Mouse (Mus musculus): Measurements from ENCODE around the gene Phf24. TPM values are rescaled to one million over a fixed set of nuclear protein-coding genes. Genes with fewer than 3 reads are reported as not detected.

Phf24 gene
- polyA plus RNA-seq, 1 experiment, result not detected

- Histone ChIP-seq H3K4me3 (peak overlapping the region; percentile 42), H3K4me2 (ENCODE audit: low read depth) (peak overlapping the region; percentile 81), H3K79me2 (ENCODE audit: control insufficient read depth, insufficient read depth) (peaks cover 7% of the 10 kb centered on the region), H3K36me3 (ENCODE audit: control insufficient read depth, insufficient read depth) (no peaks in the 10 kb centered on the region), H3ac (ENCODE audit: control insufficient read depth, insufficient read length) (no peak overlapping the region), H3K27me3 (ENCODE audit: control insufficient read depth, insufficient read depth, insufficient read length) (no peaks in the 10 kb centered on the region)
- TF ChIP-seq MYOG (IDR thresholded peaks at IDR 0.05; ENCODE audit: control insufficient read depth in 1 of 3, insufficient read depth in 1 of 3, insufficient read length in 2 of 3, low read depth in 2 of 3) (no peak), POLR2A (IDR thresholded peaks at IDR 0.05; ENCODE audit: insufficient read length, low read depth) (no peak), MAX (IDR thresholded peaks at IDR 0.05; ENCODE audit: low read depth) (no peak), E2F4 (IDR thresholded peaks at IDR 0.05; ENCODE audit: insufficient read depth) (no peak), CEBPB (IDR thresholded peaks at IDR 0.05; ENCODE audit: insufficient read depth, poor library complexity, severe bottlenecking) (no peak), USF1 (IDR thresholded peaks at IDR 0.05; ENCODE audit: low read depth) (peak; percentile 49), TCF12 (IDR thresholded peaks at IDR 0.05; ENCODE audit: insufficient read depth, poor library complexity, severe bottlenecking) (no peak), MYOD1 (IDR thresholded peaks at IDR 0.05; ENCODE audit: control insufficient read depth in 1 of 3, insufficient read length in 2 of 3, low read depth in 2 of 3) (peak in 1 of 3 experiments; percentile 10), REST (IDR thresholded peaks at IDR 0.05; ENCODE audit: insufficient read depth, insufficient read length) (no peak), POLR2AphosphoS2 (IDR thresholded peaks at IDR 0.05; ENCODE audit: insufficient read length, low read depth) (no peak), SRF (IDR thresholded peaks at IDR 0.05; ENCODE audit: control insufficient read depth, insufficient read length, low read depth) (no peak)
Measured at GRCm38 (mm10) chr4:42951206-42952195, 35.0 kb downstream of the Phf24 start.

- Histone ChIP-seq H3ac (ENCODE audit: control insufficient read depth, insufficient read length) (no peak overlapping the region), H3K79me2 (ENCODE audit: control insufficient read depth, insufficient read depth) (peaks cover 7% of the 10 kb centered on the region), H3K4me2 (ENCODE audit: low read depth) (peak overlapping the region; percentile 81), H3K27me3 (ENCODE audit: control insufficient read depth, insufficient read depth, insufficient read length) (no peaks in the 10 kb centered on the region), H3K36me3 (ENCODE audit: control insufficient read depth, insufficient read depth) (no peaks in the 10 kb centered on the region), H3K4me3 (peak overlapping the region; percentile 42)
- TF ChIP-seq TCF3 (IDR thresholded peaks at IDR 0.05; ENCODE audit: insufficient read length, low read depth) (no peak), E2F4 (IDR thresholded peaks at IDR 0.05; ENCODE audit: insufficient read depth) (no peak), MAX (IDR thresholded peaks at IDR 0.05; ENCODE audit: low read depth) (no peak), REST (IDR thresholded peaks at IDR 0.05; ENCODE audit: insufficient read depth, insufficient read length) (no peak), SRF (IDR thresholded peaks at IDR 0.05; ENCODE audit: control insufficient read depth, insufficient read length, low read depth) (no peak), POLR2A (IDR thresholded peaks at IDR 0.05; ENCODE audit: insufficient read length, low read depth) (peak; percentile 37), CEBPB (IDR thresholded peaks at IDR 0.05; ENCODE audit: insufficient read depth, poor library complexity, severe bottlenecking) (no peak), MYOG (IDR thresholded peaks at IDR 0.05; ENCODE audit: control insufficient read depth in 1 of 3, insufficient read depth in 1 of 3, insufficient read length in 2 of 3, low read depth in 2 of 3) (peak in 2 of 3 experiments; percentile 6 to 70), POLR2AphosphoS2 (IDR thresholded peaks at IDR 0.05; ENCODE audit: insufficient read length, low read depth) (peak; percentile 32), USF1 (IDR thresholded peaks at IDR 0.05; ENCODE audit: low read depth) (no peak), MYOD1 (IDR thresholded peaks at IDR 0.05; ENCODE audit: control insufficient read depth in 1 of 3, insufficient read length in 2 of 3, low read depth in 2 of 3) (peak in 1 of 3 experiments; percentile 38)
Measured at GRCm38 (mm10) chr4:42952563-42952962, 36.1 kb downstream of the Phf24 start.

- H3K79me2 ChIP-seq (ENCODE audit: control insufficient read depth, insufficient read depth), result peaks cover 7% of the 10 kb centered on the region
- H3ac ChIP-seq (ENCODE audit: control insufficient read depth, insufficient read length), result no peak overlapping the region
- no peaks in the 10 kb centered on the region for H3K36me3 ChIP-seq (ENCODE audit: control insufficient read depth, insufficient read depth)
- peak overlapping the region; percentile 81 for H3K4me2 ChIP-seq (ENCODE audit: low read depth)
- no peak for TF ChIP-seq CEBPB (IDR thresholded peaks at IDR 0.05; ENCODE audit: insufficient read depth, poor library complexity, severe bottlenecking)
- TF ChIP-seq POLR2AphosphoS2 (IDR thresholded peaks at IDR 0.05; ENCODE audit: insufficient read length, low read depth), result peak; percentile 74
- TF ChIP-seq MAX (IDR thresholded peaks at IDR 0.05; ENCODE audit: low read depth), result no peak
- peak in 2 of 3 experiments; percentile 94 to 97 for TF ChIP-seq MYOD1 (IDR thresholded peaks at IDR 0.05; ENCODE audit: control insufficient read depth in 1 of 3, insufficient read length in 2 of 3, low read depth in 2 of 3)
- TF ChIP-seq USF1 (IDR thresholded peaks at IDR 0.05; ENCODE audit: low read depth), result no peak
- TF ChIP-seq POLR2A (IDR thresholded peaks at IDR 0.05; ENCODE audit: insufficient read length, low read depth), result peak; percentile 54
- peak; percentile 51 for TF ChIP-seq TCF12 (IDR thresholded peaks at IDR 0.05; ENCODE audit: insufficient read depth, poor library complexity, severe bottlenecking)
- TF ChIP-seq MYOG (IDR thresholded peaks at IDR 0.05; ENCODE audit: control insufficient read depth in 1 of 3, insufficient read depth in 1 of 3, insufficient read length in 2 of 3, low read depth in 2 of 3), result peak; percentile 84 to 99 (median 92)
- peak; percentile 43 for TF ChIP-seq TCF3 (IDR thresholded peaks at IDR 0.05; ENCODE audit: insufficient read length, low read depth)
- TF ChIP-seq REST (IDR thresholded peaks at IDR 0.05; ENCODE audit: insufficient read depth, insufficient read length), result no peak
- TF ChIP-seq E2F4 (IDR thresholded peaks at IDR 0.05; ENCODE audit: insufficient read depth), result no peak
- peak; percentile 96 for TF ChIP-seq SRF (IDR thresholded peaks at IDR 0.05; ENCODE audit: control insufficient read depth, insufficient read length, low read depth)
- H3K27me3 ChIP-seq (ENCODE audit: control insufficient read depth, insufficient read depth, insufficient read length), result no peaks in the 10 kb centered on the region
- peak overlapping the region; percentile 42 for H3K4me3 ChIP-seq
Measured at GRCm38 (mm10) chr4:42953435-42954094, 37.1 kb downstream of the Phf24 start.

- Histone ChIP-seq H3ac (ENCODE audit: control insufficient read depth, insufficient read length) (no peak overlapping the region), H3K4me3 (peak overlapping the region; percentile 42), H3K36me3 (ENCODE audit: control insufficient read depth, insufficient read depth) (no peaks in the 10 kb centered on the region), H3K4me2 (ENCODE audit: low read depth) (peak overlapping the region; percentile 71), H3K79me2 (ENCODE audit: control insufficient read depth, insufficient read depth) (peaks cover 7% of the 10 kb centered on the region), H3K27me3 (ENCODE audit: control insufficient read depth, insufficient read depth, insufficient read length) (no peaks in the 10 kb centered on the region)
- no peak for TF ChIP-seq TCF12 (IDR thresholded peaks at IDR 0.05; ENCODE audit: insufficient read depth, poor library complexity, severe bottlenecking)
- no peak for TF ChIP-seq MAX (IDR thresholded peaks at IDR 0.05; ENCODE audit: low read depth)
- TF ChIP-seq POLR2A (IDR thresholded peaks at IDR 0.05; ENCODE audit: insufficient read length, low read depth), result no peak
- no peak for TF ChIP-seq MYOD1 (IDR thresholded peaks at IDR 0.05; ENCODE audit: control insufficient read depth in 1 of 3, insufficient read length in 2 of 3, low read depth in 2 of 3)
- no peak for TF ChIP-seq SRF (IDR thresholded peaks at IDR 0.05; ENCODE audit: control insufficient read depth, insufficient read length, low read depth)
- TF ChIP-seq CEBPB (IDR thresholded peaks at IDR 0.05; ENCODE audit: insufficient read depth, poor library complexity, severe bottlenecking), result no peak
- no peak for TF ChIP-seq POLR2AphosphoS2 (IDR thresholded peaks at IDR 0.05; ENCODE audit: insufficient read length, low read depth)
- TF ChIP-seq TCF3 (IDR thresholded peaks at IDR 0.05; ENCODE audit: insufficient read length, low read depth), result no peak
Measured at GRCm38 (mm10) chr4:42954297-42954696, 37.8 kb downstream of the Phf24 start.

All from myocyte (in vitro differentiated cells).